Mouse (Mus musculus): Measurements from ENCODE around the gene Slc25a17. TPM values are rescaled to one million over a fixed set of nuclear protein-coding genes. Genes with fewer than 3 reads are reported as not detected.

Slc25a17 gene
- total RNA-seq, 2 experiments from 2014 or later = 15.7 to 18.0 TPM

Other genes starting within 250 kb of the Slc25a17 start
- 10 to 100 TPM in 1 of 2 experiments, 1 to 10 TPM in 1; 8.0 to 11.1 TPM for gene Mrtfa, start 170.1 kb downstream of the Slc25a17 start, total RNA-seq (2021)
- not detected for gene Mchr1, start 125.3 kb downstream of the Slc25a17 start, total RNA-seq (2021)
- 10 to 100 TPM; 98.6 to 99.5 TPM for gene St13, start 39.3 kb upstream of the Slc25a17 start, total RNA-seq (2021)
- gene Xpnpep3, start 39.3 kb upstream of the Slc25a17 start, total RNA-seq (2021) = 10 to 100 TPM; 13.3 TPM
- gene Dnajb7, start 47.5 kb upstream of the Slc25a17 start, total RNA-seq (2021) = not detected
- 100 to 1,000 TPM; 115 to 118 TPM for gene Rbx1, start 105.5 kb upstream of the Slc25a17 start, total RNA-seq (2021)
- gene Ep300, start 224.5 kb upstream of the Slc25a17 start, total RNA-seq (2021) = 10 to 100 TPM; 45.4 to 55.0 TPM